Mouse (Mus musculus): ENCODE measurements at regions not wholly inside any gene's neighbourhood (a gene's known extent, or its start where the extent isn't known, plus 50 kb on each side); places are given as distances from the start of the nearest gene placed in this dataset. TPM values are rescaled to one million over a fixed set of nuclear protein-coding genes. Genes with fewer than 3 reads are reported as not detected.

GRCm38 (mm10) chr2:16982823-16983222, 626.7 kb downstream of the Plxdc2 start:
- DNase-seq (ENCODE audit: low spot score) (no peak), ATAC-seq (ENCODE audit: insufficient read depth, low read depth) (no peak)
- no peak for TF ChIP-seq CTCF (IDR thresholded peaks at IDR 0.05; ENCODE audit: low read depth)
- no peak for TF ChIP-seq EP300 (IDR thresholded peaks at IDR 0.05; ENCODE audit: low read depth)
- H3K4me2 ChIP-seq (ENCODE audit: low read depth, low read length), result no peak overlapping the region
- H3K36me3 ChIP-seq (replicated peaks; ENCODE audit: control insufficient read depth, insufficient read depth, low read length), result no peaks in the 10 kb centered on the region
- no peaks in the 10 kb centered on the region for H3K9me3 ChIP-seq (replicated peaks; ENCODE audit: control insufficient read depth, low read length)
- no peak overlapping the region for H3K4me3 ChIP-seq (ENCODE audit: low read depth, low read length)
- H3K4me1 ChIP-seq (ENCODE audit: control insufficient read depth, insufficient read depth), result no peaks in the 10 kb centered on the region
- H3K27me3 ChIP-seq (ENCODE audit: control insufficient read depth, insufficient read depth, low read length), result no peaks in the 10 kb centered on the region
- no peak overlapping the region for H3K9ac ChIP-seq (replicated peaks; ENCODE audit: low read depth, low read length)
- H3K27ac ChIP-seq (ENCODE audit: low read depth), result no peak overlapping the region
- 37% methylated on average over 1 of the region's 1 CpGs for WGBS

DNA sequence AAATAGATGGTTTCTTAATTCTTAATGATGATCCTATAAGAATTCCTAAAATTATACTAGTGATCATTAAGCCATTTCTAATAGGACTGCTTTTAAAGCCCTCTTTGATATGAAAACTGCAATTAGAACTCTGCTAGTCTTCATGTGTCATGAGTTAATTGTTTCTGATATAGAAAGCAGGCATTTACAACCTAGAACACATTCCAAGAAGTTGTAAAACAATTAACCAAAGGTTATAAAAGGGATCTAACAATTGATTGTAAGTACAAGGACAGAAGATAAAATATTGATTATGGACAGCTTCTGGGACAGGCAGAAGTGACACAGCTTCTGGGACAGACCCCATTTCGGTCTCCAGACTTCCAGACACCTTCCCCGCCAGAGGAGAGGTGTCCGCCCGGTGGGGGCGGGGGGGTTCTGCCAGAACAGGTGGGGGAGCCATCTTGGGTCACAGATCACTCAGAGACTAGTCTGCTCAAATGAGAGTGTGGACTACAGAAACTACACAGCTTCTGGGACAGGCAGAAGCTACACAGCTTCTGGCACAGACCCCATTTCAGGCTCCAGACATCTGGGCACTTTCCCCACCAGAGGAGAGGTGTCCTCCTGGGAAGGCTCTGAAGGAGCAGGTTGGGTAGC, 627.6 kb downstream of the Plxdc2 start:
- Histone ChIP-seq H3K9ac (replicated peaks; ENCODE audit: low read depth, low read length) (no peak overlapping the region), H3K4me1 (ENCODE audit: control insufficient read depth, insufficient read depth) (no peaks in the 10 kb centered on the region), H3K9me3 (replicated peaks; ENCODE audit: control insufficient read depth, low read length) (no peaks in the 10 kb centered on the region), H3K4me3 (ENCODE audit: low read depth, low read length) (no peak overlapping the region), H3K36me3 (replicated peaks; ENCODE audit: control insufficient read depth, insufficient read depth, low read length) (no peaks in the 10 kb centered on the region), H3K27ac (ENCODE audit: low read depth) (no peak overlapping the region), H3K4me2 (ENCODE audit: low read depth, low read length) (no peak overlapping the region), H3K27me3 (ENCODE audit: control insufficient read depth, insufficient read depth, low read length) (no peaks in the 10 kb centered on the region)
- DNase-seq (ENCODE audit: low spot score), result no peak
- ATAC-seq (ENCODE audit: insufficient read depth, low read depth), result no peak
- TF ChIP-seq EP300 (IDR thresholded peaks at IDR 0.05; ENCODE audit: low read depth) (no peak), CTCF (IDR thresholded peaks at IDR 0.05; ENCODE audit: low read depth) (no peak)
- 89% methylated on average over 5 of the region's 5 CpGs for WGBS

Small RNA genes in the stretch of these regions (microRNA-seq; reads per million reads assigned to microRNA genes)
- gene Gm24933, result not detected

All from heart, postnatal 0 days (tissue).